ENCODE assay signal across 10 mouse cellular contexts in genomic region chr15:86202640-86203039, GRCm38 (mm10). TPM values are rescaled to one million over a fixed set of nuclear protein-coding genes. Genes with fewer than 3 reads are reported as not detected.
DNase-seq lines count a peak whose midpoint lies in the region; ATAC-seq lines count a peak whose summit lies in the region.
"Had no signal": no experiment of that assay in that cellular context is flagged by ENCODE, and none has a peak within 500 bp of the region (broad histone marks: within the 10 kb centered on the region; RNA-seq: fewer than 3 reads in every experiment).

No protein-coding gene starts in this region.

- no peaks in the 10 kb centered on the region for H3K36me3 ChIP-seq in forebrain, embryonic 10.5 days (replicated peaks)
- H3K36me3 ChIP-seq in forebrain, embryonic 16.5 days (ENCODE audit: control insufficient read depth, insufficient read depth) = no peaks in the 10 kb centered on the region
- H3K36me3 ChIP-seq in forebrain, embryonic 13.5 days (ENCODE audit: poor library complexity, severe bottlenecking) = no peaks in the 10 kb centered on the region
- H3K36me3 ChIP-seq: limb, embryonic 13.5 days had no signal

- no peak overlapping the region for H3K4me3 ChIP-seq in forebrain, embryonic 10.5 days
- no peak overlapping the region for H3K4me3 ChIP-seq in forebrain, embryonic 16.5 days (replicated peaks; ENCODE audit: low read length)
- H3K4me3 ChIP-seq in forebrain, embryonic 13.5 days = no peak overlapping the region
- H3K4me3 ChIP-seq: erythroblast, embryonic 14.5 days; limb, embryonic 13.5 days had no signal

- H3K9me3 ChIP-seq in forebrain, embryonic 10.5 days = no peaks in the 10 kb centered on the region
- no peaks in the 10 kb centered on the region for H3K9me3 ChIP-seq in forebrain, embryonic 16.5 days (ENCODE audit: control insufficient read depth, low read length)
- H3K9me3 ChIP-seq in forebrain, embryonic 13.5 days (replicated peaks) = no peaks in the 10 kb centered on the region
- H3K9me3 ChIP-seq: limb, embryonic 13.5 days had no signal

- H3K9ac ChIP-seq in forebrain, embryonic 16.5 days (replicated peaks; ENCODE audit: low read depth, low read length) = no peak overlapping the region
- no peak overlapping the region for H3K9ac ChIP-seq in forebrain, embryonic 13.5 days
- H3K9ac ChIP-seq: limb, embryonic 13.5 days had no signal

- H3K27me3 ChIP-seq in forebrain, embryonic 10.5 days (ENCODE audit: poor library complexity, severe bottlenecking) = no peaks in the 10 kb centered on the region
- H3K27me3 ChIP-seq in forebrain, embryonic 16.5 days (replicated peaks; ENCODE audit: control insufficient read depth, insufficient read depth, low read length) = no peaks in the 10 kb centered on the region
- 0 out of 2 replicates have a peak, but pooled peaks cover 2% of the 10 kb centered on the region for H3K27me3 ChIP-seq in forebrain, embryonic 13.5 days
- H3K27me3 ChIP-seq: limb, embryonic 13.5 days had no signal

- no peak overlapping the region for H3K4me2 ChIP-seq in forebrain, embryonic 16.5 days (ENCODE audit: low read length)
- H3K4me2 ChIP-seq in forebrain, embryonic 13.5 days = no peak overlapping the region
- H3K4me2 ChIP-seq: limb, embryonic 13.5 days had no signal

- DNase-seq in forebrain, embryonic 10.5 days (ENCODE audit: extremely low spot score, low spot score) = no peak
- DNase-seq in NIH3T3 (ENCODE audit: low read depth) (peak; percentile 71), liver (peak; percentile 42)
- DNase-seq in retina, postnatal 1 day = no peak
- no peak for DNase-seq in left cerebral cortex, postnatal 14 days (ENCODE audit: low spot score in 2 of 2)

- peaks cover 30% of the 10 kb centered on the region for H3K4me1 ChIP-seq in forebrain, embryonic 10.5 days
- no peaks in the 10 kb centered on the region for H3K4me1 ChIP-seq in forebrain, embryonic 16.5 days (replicated peaks; ENCODE audit: control insufficient read depth, insufficient read depth, low read length)
- 0 out of 2 replicates have a peak, but pooled peaks cover 4% of the 10 kb centered on the region for H3K4me1 ChIP-seq in forebrain, embryonic 13.5 days

- peak overlapping the region; percentile 21; the same call in 1 of the 2 replicates for H3K27ac ChIP-seq in forebrain, embryonic 10.5 days
- no peak overlapping the region for H3K27ac ChIP-seq in forebrain, embryonic 16.5 days (ENCODE audit: low read length)
- H3K27ac ChIP-seq in forebrain, embryonic 13.5 days = no peak overlapping the region; the same call in 1 of the 2 replicates
- H3K27ac ChIP-seq: limb, embryonic 13.5 days had no signal

- ATAC-seq in forebrain, embryonic 16.5 days = no peak
- peak; percentile 83 for ATAC-seq in monocyte, adult 5-6 weeks (replicated peaks; ENCODE audit: insufficient number of reproducible peaks, low FRiP score, low TSS enrichment, poor library complexity, severe bottlenecking)
- ATAC-seq in forebrain, embryonic 13.5 days = no peak

- intact Hi-C loops in left cerebral cortex, postnatal 14 days (cut with DNase I) = no loop called here

- 61% methylated on average over 6 of the region's 6 CpGs for WGBS in forebrain, embryonic 10.5 days
- 68% methylated on average over 6 of the region's 6 CpGs for WGBS in forebrain, embryonic 16.5 days
- 60% methylated on average over 6 of the region's 6 CpGs for WGBS in forebrain, embryonic 13.5 days

RNA-seq across cellular contexts. Expression of gene Tbc1d22a, which starts 11.6 kb away (rescaled TPM):
- polyA plus RNA-seq in forebrain, embryonic 10.5 days (2016; fragmentation: Nextera tagmentation; extraction: Ambion mirVana) = 9.5 and 10.8 TPM in 2 replicates
- polyA plus RNA-seq in forebrain, embryonic 16.5 days (2015; fragmentation: Nextera tagmentation; extraction: Ambion mirVana) = 11.6 and 13.4 TPM in 2 replicates
- 24.4 to 47.7 TPM (median 28.3 TPM) in 3 replicates for total RNA-seq in monocyte, adult 5-6 weeks (2017)
- total RNA-seq in left cerebral cortex, postnatal 14 days (2021) = 10 to 100 TPM; 23.2 to 24.5 TPM
- polyA plus RNA-seq in forebrain, embryonic 13.5 days (2015; fragmentation: Nextera tagmentation; extraction: Ambion mirVana) = 10.1 and 10.7 TPM in 2 replicates

RNA-seq across cellular contexts. Expression of gene Cerk, which starts 16.7 kb away (rescaled TPM):
- 10.7 and 10.9 TPM in 2 replicates for polyA plus RNA-seq in forebrain, embryonic 10.5 days (2016; fragmentation: Nextera tagmentation; extraction: Ambion mirVana)
- 23.4 and 23.8 TPM in 2 replicates for polyA plus RNA-seq in forebrain, embryonic 16.5 days (2015; fragmentation: Nextera tagmentation; extraction: Ambion mirVana)
- 37.3 to 42.5 TPM (median 38.1 TPM) in 3 replicates for total RNA-seq in monocyte, adult 5-6 weeks (2017)
- total RNA-seq in left cerebral cortex, postnatal 14 days (2021) = 10 to 100 TPM; 46.6 to 46.8 TPM
- polyA plus RNA-seq in forebrain, embryonic 13.5 days (2015; fragmentation: Nextera tagmentation; extraction: Ambion mirVana) = 19.0 and 20.0 TPM in 2 replicates

Comparison
In these comparisons a context has a peak if more than half of its experiments do, and no peak if none do; other contexts are left out.
1. DNase-seq: peak in NIH3T3 (single experiment) and liver (single experiment); none in forebrain, embryonic 10.5 days (single experiment), retina, postnatal 1 day (single experiment) and left cerebral cortex, postnatal 14 days (0 of 2).